27 mouse cellular contexts compared by ENCODE assay signal in the genomic region with DNA sequence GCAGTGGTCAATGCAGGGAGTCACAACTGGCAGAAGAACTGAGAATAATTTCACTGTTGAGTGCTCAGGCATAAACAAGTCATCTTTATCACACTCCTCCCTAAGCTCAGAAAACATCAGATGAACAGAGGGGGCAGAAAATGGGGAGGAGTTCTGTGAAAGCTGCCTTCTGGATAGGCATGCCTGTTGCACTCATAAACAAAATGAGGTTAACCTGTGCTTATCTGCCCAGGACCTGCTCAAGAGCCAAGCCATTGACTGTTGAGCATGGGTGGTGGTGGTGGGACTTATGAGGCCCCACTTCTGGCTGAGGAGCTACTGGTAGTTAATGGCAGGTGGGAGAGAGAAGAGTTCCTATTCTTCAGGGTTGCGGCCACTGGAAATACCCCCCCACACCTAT. TPM values are rescaled to one million over a fixed set of nuclear protein-coding genes. Genes with fewer than 3 reads are reported as not detected.
DNase-seq lines count a peak whose midpoint lies in the region; ATAC-seq and TF ChIP-seq lines count a peak whose summit lies in the region.
"Had no signal": no experiment of that assay in that cellular context is flagged by ENCODE, and none has a peak within 500 bp of the region (broad histone marks: within the 10 kb centered on the region; RNA-seq: fewer than 3 reads in every experiment).

No protein-coding gene starts in this region.

- no peaks in the 10 kb centered on the region for H3K36me3 ChIP-seq in liver, embryonic 12.5 days
- no peaks in the 10 kb centered on the region for H3K36me3 ChIP-seq in liver, embryonic 14.5 days (replicated peaks; ENCODE audit: control insufficient read depth, insufficient read depth, low read depth)
- no peaks in the 10 kb centered on the region for H3K36me3 ChIP-seq in forebrain, embryonic 11.5 days (ENCODE audit: control insufficient read depth, insufficient read depth, low read length)
- H3K36me3 ChIP-seq: forebrain, embryonic 10.5 days; heart, embryonic 12.5 days; heart, embryonic 15.5 days; hindbrain, embryonic 10.5 days; hindbrain, embryonic 13.5 days had no signal

- DNase-seq in liver, embryonic 14.5 days (ENCODE audit: low read depth in 3 of 3, low spot score in 3 of 3), result no peak
- DNase-seq in forebrain, embryonic 11.5 days (ENCODE audit: low spot score), result no peak
- DNase-seq in heart, adult 9 months (ENCODE audit: low spot score in 2 of 2), result no peak
- DNase-seq: adrenal gland, adult 8-10 months; adrenal gland, postnatal 25 days; cerebellum, adult 18-20 months; cerebellum, adult 9-10 months; cerebellum, postnatal 14 days; forebrain, postnatal 0 days; gastrocnemius, adult 2 months; gastrocnemius, postnatal 14 days; heart, adult 11 months; heart, postnatal 10 days; heart, postnatal 36 days had no signal

- TF ChIP-seq CTCF in liver, embryonic 14.5 days (IDR thresholded peaks at IDR 0.05; ENCODE audit: low read depth), result no peak

- H3K4me3 ChIP-seq in liver, embryonic 12.5 days, result no peak overlapping the region
- no peak overlapping the region for H3K4me3 ChIP-seq in liver, embryonic 14.5 days (ENCODE audit: insufficient read depth in 1 of 2, low read depth in 2 of 2, low read length in 2 of 2)
- no peak overlapping the region for H3K4me3 ChIP-seq in forebrain, embryonic 11.5 days (ENCODE audit: low read depth, low read length)
- H3K4me3 ChIP-seq: forebrain, embryonic 10.5 days; gastrocnemius, adult 2 months; heart, embryonic 12.5 days; heart, embryonic 15.5 days; hindbrain, embryonic 10.5 days; hindbrain, embryonic 13.5 days had no signal

- no peak overlapping the region for H3K27ac ChIP-seq in liver, embryonic 12.5 days
- no peak overlapping the region for H3K27ac ChIP-seq in liver, embryonic 14.5 days
- no peak overlapping the region for H3K27ac ChIP-seq in forebrain, embryonic 11.5 days (ENCODE audit: low read depth, low read length)
- H3K27ac ChIP-seq: forebrain, embryonic 10.5 days; gastrocnemius, adult 2 months; heart, embryonic 15.5 days; hindbrain, embryonic 10.5 days; hindbrain, embryonic 13.5 days had no signal

- no peak for TF ChIP-seq EP300 in liver, embryonic 14.5 days (IDR thresholded peaks at IDR 0.05; ENCODE audit: low read depth)

- H3K4me2 ChIP-seq in liver, embryonic 12.5 days, result no peak overlapping the region
- no peak overlapping the region for H3K4me2 ChIP-seq in liver, embryonic 14.5 days (ENCODE audit: low read depth)
- no peak overlapping the region for H3K4me2 ChIP-seq in forebrain, embryonic 11.5 days (ENCODE audit: low read depth, low read length, severe bottlenecking)
- H3K4me2 ChIP-seq: heart, embryonic 12.5 days; heart, embryonic 15.5 days; hindbrain, embryonic 13.5 days had no signal

- H3K9ac ChIP-seq in liver, embryonic 12.5 days, result no peak overlapping the region
- H3K9ac ChIP-seq in liver, embryonic 14.5 days (replicated peaks), result no peak overlapping the region
- H3K9ac ChIP-seq in forebrain, embryonic 11.5 days (ENCODE audit: low read length), result no peak overlapping the region
- H3K9ac ChIP-seq: forebrain, postnatal 0 days; heart, embryonic 12.5 days; heart, embryonic 15.5 days; hindbrain, embryonic 13.5 days had no signal

- 92% methylated on average over 1 of the region's 1 CpGs for WGBS in liver, embryonic 12.5 days (ENCODE audit: insufficient replicate concordance)
- 58% methylated on average over 1 of the region's 1 CpGs for WGBS in liver, embryonic 14.5 days (ENCODE audit: insufficient replicate concordance)
- 95% methylated on average over 1 of the region's 1 CpGs for WGBS in forebrain, embryonic 11.5 days

- 0 out of 2 replicates have a peak, but pooled peaks cover 9% of the 10 kb centered on the region for H3K27me3 ChIP-seq in liver, embryonic 12.5 days (replicated peaks)
- H3K27me3 ChIP-seq in liver, embryonic 14.5 days (ENCODE audit: control insufficient read depth, insufficient read depth, low read length), result no peaks in the 10 kb centered on the region
- peaks cover 8% of the 10 kb centered on the region; the same call in 1 of the 2 replicates for H3K27me3 ChIP-seq in forebrain, embryonic 11.5 days (ENCODE audit: control insufficient read depth, insufficient read depth, low read length)
- H3K27me3 ChIP-seq: heart, embryonic 15.5 days had no signal

- no peaks in the 10 kb centered on the region for H3K9me3 ChIP-seq in liver, embryonic 12.5 days (replicated peaks)
- H3K9me3 ChIP-seq in liver, embryonic 14.5 days (ENCODE audit: control insufficient read depth, low read length), result no peaks in the 10 kb centered on the region
- no peaks in the 10 kb centered on the region for H3K9me3 ChIP-seq in forebrain, embryonic 11.5 days (ENCODE audit: control insufficient read depth, low read length)
- H3K9me3 ChIP-seq: forebrain, embryonic 10.5 days; heart, embryonic 12.5 days; heart, embryonic 15.5 days; hindbrain, embryonic 10.5 days; hindbrain, embryonic 13.5 days had no signal

- peaks cover 7% of the 10 kb centered on the region; the same call in 1 of the 2 replicates for H3K4me1 ChIP-seq in liver, embryonic 12.5 days
- H3K4me1 ChIP-seq in liver, embryonic 14.5 days (replicated peaks; ENCODE audit: control insufficient read depth in 2 of 2, insufficient read depth in 2 of 2, low read length in 1 of 2), result peaks cover 0 to 10% of the 10 kb centered on the region in 2 experiments; a peak in 2 of 4 replicates
- H3K4me1 ChIP-seq in forebrain, embryonic 11.5 days (replicated peaks; ENCODE audit: control insufficient read depth, insufficient read depth, low read length), result no peaks in the 10 kb centered on the region
- H3K4me1 ChIP-seq: forebrain, embryonic 10.5 days; heart, embryonic 12.5 days; heart, embryonic 15.5 days; hindbrain, embryonic 10.5 days; hindbrain, embryonic 13.5 days had no signal

- peak; percentile 52 for ATAC-seq in liver, embryonic 12.5 days
- peak; percentile 43; the same call in 1 of the 2 replicates for ATAC-seq in liver, embryonic 14.5 days (ENCODE audit: insufficient read depth)
- ATAC-seq in megakaryocyte progenitor cell, adult 5-6 weeks (replicated peaks; ENCODE audit: poor library complexity), result peak; percentile 35
- no peak for ATAC-seq in forebrain, embryonic 11.5 days (replicated peaks; ENCODE audit: low FRiP score)
- no peak for ATAC-seq in cerebellum, adult (ENCODE audit: insufficient number of reproducible peaks, low FRiP score, low TSS enrichment)
- ATAC-seq: activated CD4-positive, CD25-positive, alpha-beta regulatory T cell, adult 4 months; CD4-positive, CD25-positive, alpha-beta regulatory T cell, adult 4 months; forebrain, embryonic 14.5 days; forebrain, postnatal 0 days; hindbrain, embryonic 16.5 days had no signal

RNA-seq across cellular contexts. Expression of gene Armcx6, which starts 13.4 kb away (rescaled TPM):
- polyA plus RNA-seq in liver, embryonic 12.5 days (2016; fragmentation: Nextera tagmentation; extraction: Ambion mirVana), result 7.2 and 8.1 TPM in 2 replicates
- 3.2 and 5.0 TPM in 2 replicates for polyA plus RNA-seq in liver, embryonic 14.5 days (2012; rRNA removed)
- polyA plus RNA-seq in liver, embryonic 14.5 days (2014; fragmentation: Nextera tagmentation; extraction: Ambion mirVana), result 3.7 and 3.9 TPM in 2 replicates
- total RNA-seq in megakaryocyte progenitor cell, adult 5-6 weeks (2015), result 2.5 and 4.2 TPM in 2 replicates
- total RNA-seq in megakaryocyte progenitor cell, adult 5-6 weeks (2017), result 6.2 and 6.3 TPM in 2 replicates
- 16.8 and 17.1 TPM in 2 replicates for polyA plus RNA-seq in forebrain, embryonic 11.5 days (2014; fragmentation: Nextera tagmentation; extraction: Ambion mirVana)
- total RNA-seq: MEL had no signal

RNA-seq across cellular contexts. Expression of gene Armcx3, which starts 18.6 kb away (rescaled TPM):
- 22.1 and 22.8 TPM in 2 replicates for polyA plus RNA-seq in liver, embryonic 12.5 days (2016; fragmentation: Nextera tagmentation; extraction: Ambion mirVana)
- 4.7 and 9.0 TPM in 2 replicates for polyA plus RNA-seq in liver, embryonic 14.5 days (2012; rRNA removed)
- 14.4 and 16.1 TPM in 2 replicates for polyA plus RNA-seq in liver, embryonic 14.5 days (2014; fragmentation: Nextera tagmentation; extraction: Ambion mirVana)
- 30.8 and 31.5 TPM in 2 replicates for total RNA-seq in megakaryocyte progenitor cell, adult 5-6 weeks (2015)
- 28.1 and 33.9 TPM in 2 replicates for total RNA-seq in megakaryocyte progenitor cell, adult 5-6 weeks (2017)
- 61.1 and 66.0 TPM in 2 replicates for polyA plus RNA-seq in forebrain, embryonic 11.5 days (2014; fragmentation: Nextera tagmentation; extraction: Ambion mirVana)

RNA-seq across cellular contexts. Expression of gene Armcx1, which starts 20.0 kb away (rescaled TPM):
- polyA plus RNA-seq in liver, embryonic 12.5 days (2016; fragmentation: Nextera tagmentation; extraction: Ambion mirVana), result 11.4 and 11.6 TPM in 2 replicates
- polyA plus RNA-seq in liver, embryonic 14.5 days (2012; rRNA removed), result 2.0 and 4.3 TPM in 2 replicates
- polyA plus RNA-seq in liver, embryonic 14.5 days (2014; fragmentation: Nextera tagmentation; extraction: Ambion mirVana), result 4.4 and 4.7 TPM in 2 replicates
- total RNA-seq in megakaryocyte progenitor cell, adult 5-6 weeks (2015), result 3.9 and 8.1 TPM in 2 replicates
- 6.4 and 9.7 TPM in 2 replicates for total RNA-seq in megakaryocyte progenitor cell, adult 5-6 weeks (2017)
- polyA plus RNA-seq in forebrain, embryonic 11.5 days (2014; fragmentation: Nextera tagmentation; extraction: Ambion mirVana), result 40.5 and 42.8 TPM in 2 replicates
- total RNA-seq: MEL had no signal

RNA-seq across cellular contexts. Expression of gene Armcx4, which starts 51.5 kb away (rescaled TPM):
- 0.79 and 0.81 TPM in 2 replicates for polyA plus RNA-seq in liver, embryonic 12.5 days (2016; fragmentation: Nextera tagmentation; extraction: Ambion mirVana)
- 0.80 and 1.3 TPM in 2 replicates for polyA plus RNA-seq in liver, embryonic 14.5 days (2012; rRNA removed)
- 0.23 and 0.36 TPM in 2 replicates for polyA plus RNA-seq in liver, embryonic 14.5 days (2014; fragmentation: Nextera tagmentation; extraction: Ambion mirVana)
- 2.2 and 2.5 TPM in 2 replicates for total RNA-seq in megakaryocyte progenitor cell, adult 5-6 weeks (2015)
- 3.2 and 4.4 TPM in 2 replicates for total RNA-seq in megakaryocyte progenitor cell, adult 5-6 weeks (2017)
- 6.3 and 6.6 TPM in 2 replicates for polyA plus RNA-seq in forebrain, embryonic 11.5 days (2014; fragmentation: Nextera tagmentation; extraction: Ambion mirVana)
- total RNA-seq: MEL had no signal

Comparison
In these comparisons a context has a peak if more than half of its experiments do, and no peak if none do; other contexts are left out.
1. ATAC-seq: peak in liver, embryonic 12.5 days (single experiment), liver, embryonic 14.5 days (single experiment) and megakaryocyte progenitor cell, adult 5-6 weeks (single experiment); none in forebrain, embryonic 11.5 days (single experiment) and cerebellum, adult (single experiment).